Mouse (Mus musculus) neural tube, embryonic 13.5 days (tissue): ENCODE results near the gene Uqcr11. TPM values are rescaled to one million over a fixed set of nuclear protein-coding genes. Genes with fewer than 3 reads are reported as not detected.
A peak's percentile ranks its signal among the peaks of the same experiment; 100 is the strongest.

ENCODE experiments used
- ATAC-seq: fragments of 200-750 bp; cut with Nextera tagmentation; 2 replicates; pipeline ENCODE4 v1.8.0; 2017; ENCODE audit warnings: low read depth, mild to moderate bottlenecking, moderate TSS enrichment, moderate library complexity
- H3K27ac ChIP-seq: fragments of 300-500 bp; sonication (generic); replicated peaks from 2 replicates; pipeline ENCODE4 v1.5.1; 2015; ENCODE audit warnings: moderate library complexity, mild to moderate bottlenecking, inconsistent platforms
- H3K27me3 ChIP-seq: fragments of 300-500 bp; sonication (generic); 2 replicates; pipeline ENCODE4 v1.6.1; 2015; ENCODE audit warnings: mild to moderate bottlenecking, inconsistent platforms
- H3K36me3 ChIP-seq: fragments of 300-500 bp; sonication (generic); 2 replicates; pipeline ENCODE4 v1.6.1; 2015; ENCODE audit warnings: mild to moderate bottlenecking, inconsistent platforms
- H3K4me1 ChIP-seq: fragments of 300-500 bp; sonication (generic); replicated peaks from 2 replicates; pipeline ENCODE4 v1.6.1; 2015; ENCODE audit warnings: inconsistent platforms
- H3K4me2 ChIP-seq: fragments of 300-500 bp; sonication (generic); 2 replicates; pipeline ENCODE4 v1.6.1; 2015; ENCODE audit warnings: inconsistent platforms, mild to moderate bottlenecking, moderate library complexity
- H3K4me3 ChIP-seq: fragments of 300-500 bp; sonication (generic); 2 replicates; pipeline ENCODE4 v1.5.1; 2015; ENCODE audit warnings: mild to moderate bottlenecking, inconsistent platforms
- H3K9ac ChIP-seq: fragments of 300-500 bp; sonication (generic); 2 replicates; pipeline ENCODE4 v1.6.1; 2015; ENCODE audit warnings: moderate library complexity, mild to moderate bottlenecking, inconsistent platforms
- H3K9me3 ChIP-seq: fragments of 300-500 bp; sonication (generic); 2 replicates; pipeline ENCODE4 v1.6.1; 2016; ENCODE audit warnings: inconsistent platforms
- WGBS: fragments of 180-500 bp; shearing (Covaris S2); methylation state at CpG from one replicate; pipeline ENCODE4 v1.1.7; 2015; 5-methylcytosine and 5-hydroxymethylcytosine counted together
- polyA plus RNA-seq: library from polyadenylated mRNA; unstranded; fragments of >200 nt; fragmentation: Nextera tagmentation; extraction: Ambion mirVana; gene quantifications from 2 replicates; pipeline ENCODE4 v1.2.1, GENCODE M21; 2015

The Uqcr11 gene
- polyA plus RNA-seq, 1 experiment from 2014 or later: 574 TPM

DNA sequence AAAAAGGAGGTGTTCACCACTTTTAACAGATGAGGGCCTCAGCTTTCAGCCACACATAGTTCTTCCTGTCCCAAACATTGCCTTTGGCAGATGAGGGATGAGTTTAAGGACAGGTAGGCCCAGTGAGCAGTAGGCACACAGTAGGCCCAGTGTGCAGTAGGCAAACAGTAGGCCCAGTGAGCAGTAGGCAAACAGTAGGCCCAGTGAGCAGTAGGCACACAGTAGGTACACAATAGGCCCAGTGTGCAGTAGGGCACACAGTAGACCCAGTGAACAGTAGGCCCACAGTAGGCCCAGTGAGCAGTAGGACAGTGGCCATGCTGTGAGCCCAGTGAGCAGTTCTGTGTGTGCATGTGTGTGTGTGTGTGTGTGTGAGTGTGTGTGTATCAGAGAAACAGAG, 33.4 kb upstream of the Uqcr11 start:
- Histone ChIP-seq H3K9me3 (no peaks in the 10 kb centered on the region), H3K4me1 (peaks cover 15% of the 10 kb centered on the region), H3K4me2 (no peak overlapping the region), H3K27me3 (peaks cover 15% of the 10 kb centered on the region), H3K9ac (no peak overlapping the region), H3K4me3 (no peak overlapping the region), H3K27ac (no peak overlapping the region), H3K36me3 (no peaks in the 10 kb centered on the region)
- ATAC-seq: no peak

GRCm38 (mm10) chr10:80437973-80438372, 31.3 kb upstream of the Uqcr11 start:
- H3K9me3 ChIP-seq: no peaks in the 10 kb centered on the region
- H3K4me2 ChIP-seq: no peak overlapping the region
- H3K36me3 ChIP-seq: no peaks in the 10 kb centered on the region
- no peak overlapping the region for H3K4me3 ChIP-seq
- peaks cover 5% of the 10 kb centered on the region; the same call in 1 of the 2 replicates for H3K4me1 ChIP-seq
- WGBS: 72% methylated on average over 4 of the region's 4 CpGs
- H3K9ac ChIP-seq: no peak overlapping the region
- H3K27me3 ChIP-seq: peaks cover 5% of the 10 kb centered on the region
- no peak for ATAC-seq
- H3K27ac ChIP-seq: no peak overlapping the region

- no peak overlapping the region for H3K4me2 ChIP-seq
- ATAC-seq: no peak
- no peaks in the 10 kb centered on the region; the same call in 1 of the 2 replicates for H3K27me3 ChIP-seq
- H3K36me3 ChIP-seq: no peaks in the 10 kb centered on the region
- no peak overlapping the region for H3K9ac ChIP-seq
- peaks cover 20% of the 10 kb centered on the region for H3K4me1 ChIP-seq
- WGBS: 10% methylated on average over 9 of the region's 9 CpGs
- no peaks in the 10 kb centered on the region for H3K9me3 ChIP-seq
- H3K4me3 ChIP-seq: no peak overlapping the region
- H3K27ac ChIP-seq: no peak overlapping the region
Observed at GRCm38 (mm10) chr10:80436276-80436675, 29.6 kb upstream of the Uqcr11 start.

DNA sequence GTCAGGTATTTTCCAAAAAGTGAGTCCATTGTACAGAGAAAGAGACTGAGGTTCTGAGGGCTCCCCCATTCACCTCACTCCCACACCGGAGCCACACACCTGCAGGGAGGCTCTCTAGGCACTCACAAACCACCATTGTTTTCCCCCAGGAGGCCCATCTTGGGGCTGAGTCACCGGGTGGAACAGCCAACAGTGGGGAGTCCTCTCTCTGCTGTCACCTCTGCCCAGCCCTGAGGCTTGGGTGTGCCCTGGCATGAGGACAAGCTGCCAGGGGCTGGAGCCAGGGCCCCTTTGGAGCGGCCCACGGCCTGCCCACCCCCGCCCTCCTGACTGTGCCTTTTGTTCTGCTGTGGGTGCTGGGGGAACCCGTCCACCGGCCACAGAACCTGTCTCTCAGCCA, 29.1 kb upstream of the Uqcr11 start:
- no peaks in the 10 kb centered on the region for H3K9me3 ChIP-seq
- H3K4me1 ChIP-seq: peaks cover 25% of the 10 kb centered on the region
- H3K4me2 ChIP-seq: no peak overlapping the region
- no peaks in the 10 kb centered on the region; the same call in 1 of the 2 replicates for H3K27me3 ChIP-seq
- H3K9ac ChIP-seq: no peak overlapping the region
- no peaks in the 10 kb centered on the region for H3K36me3 ChIP-seq
- no peak for ATAC-seq
- H3K27ac ChIP-seq: no peak overlapping the region
- H3K4me3 ChIP-seq: no peak overlapping the region
- 39% methylated on average over 7 of the region's 7 CpGs for whole genome bisulfite sequencing

- H3K4me2 ChIP-seq: no peak overlapping the region
- no peak overlapping the region for H3K9ac ChIP-seq
- H3K4me1 ChIP-seq: peaks cover 35% of the 10 kb centered on the region
- 85% methylated on average over 3 of the region's 3 CpGs for WGBS
- no peak overlapping the region for H3K4me3 ChIP-seq
- H3K9me3 ChIP-seq: no peaks in the 10 kb centered on the region
- peaks cover 9% of the 10 kb centered on the region for H3K36me3 ChIP-seq
- H3K27me3 ChIP-seq: no peaks in the 10 kb centered on the region; the same call in 1 of the 2 replicates
- ATAC-seq: no peak
- H3K27ac ChIP-seq: no peak overlapping the region
Observed at GRCm38 (mm10) chr10:80434823-80435222, 28.2 kb upstream of the Uqcr11 start.

DNA sequence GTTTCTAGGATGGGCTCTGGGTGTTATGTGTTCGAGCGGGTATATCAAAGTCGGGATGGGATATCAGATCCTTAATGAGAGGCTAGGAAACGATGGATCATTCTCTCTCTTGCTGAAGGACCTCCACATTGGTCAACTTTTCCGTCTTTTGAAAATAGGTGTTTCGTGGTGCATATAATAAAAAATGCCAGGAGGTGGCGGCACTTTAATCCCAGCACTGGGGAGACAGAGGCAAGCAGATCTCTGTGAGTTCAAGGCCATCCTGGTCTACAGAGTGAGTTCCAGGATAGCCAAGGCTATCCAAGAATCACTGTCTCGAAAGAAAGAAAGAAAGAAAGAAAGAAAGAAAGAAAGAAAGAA, 27.6 kb upstream of the Uqcr11 start:
- no peak overlapping the region for H3K9ac ChIP-seq
- H3K36me3 ChIP-seq: peaks cover 15% of the 10 kb centered on the region
- H3K4me3 ChIP-seq: peak overlapping the region; percentile 93
- H3K9me3 ChIP-seq: no peaks in the 10 kb centered on the region
- no peaks in the 10 kb centered on the region; the same call in 1 of the 2 replicates for H3K27me3 ChIP-seq
- ATAC-seq: peak; percentile 5; the same call in 1 of the 2 replicates
- H3K4me2 ChIP-seq: peak overlapping the region; percentile 29
- peak overlapping the region; percentile 46; the same call in 1 of the 2 replicates for H3K27ac ChIP-seq
- peaks cover 37% of the 10 kb centered on the region for H3K4me1 ChIP-seq
- 12% methylated on average over 8 of the region's 8 CpGs for WGBS

- ATAC-seq: peak; percentile 92
- H3K27ac ChIP-seq: peak within 1 kb of the TSS; percentile 97
- H3K9ac ChIP-seq: peak within 1 kb of the TSS; percentile 98
- H3K4me2 ChIP-seq: peak within 1 kb of the TSS; percentile 74
- H3K4me1 ChIP-seq: peaks cover 37% of the 10 kb centered on the region
- WGBS: under 1% methylated on average over 58 of the region's 61 CpGs
- H3K4me3 ChIP-seq: peak within 1 kb of the TSS; percentile 93
- no peaks in the 10 kb centered on the region; the same call in 1 of the 2 replicates for H3K27me3 ChIP-seq
- H3K36me3 ChIP-seq: peaks cover 20% of the 10 kb centered on the region
- no peaks in the 10 kb centered on the region for H3K9me3 ChIP-seq
Observed at GRCm38 (mm10) chr10:80433513-80434232, 27.0 kb upstream of the Uqcr11 start, which contains the start of gene Tcf3. Tcf3 (minus strand) TSS chr10:80433647.

DNA sequence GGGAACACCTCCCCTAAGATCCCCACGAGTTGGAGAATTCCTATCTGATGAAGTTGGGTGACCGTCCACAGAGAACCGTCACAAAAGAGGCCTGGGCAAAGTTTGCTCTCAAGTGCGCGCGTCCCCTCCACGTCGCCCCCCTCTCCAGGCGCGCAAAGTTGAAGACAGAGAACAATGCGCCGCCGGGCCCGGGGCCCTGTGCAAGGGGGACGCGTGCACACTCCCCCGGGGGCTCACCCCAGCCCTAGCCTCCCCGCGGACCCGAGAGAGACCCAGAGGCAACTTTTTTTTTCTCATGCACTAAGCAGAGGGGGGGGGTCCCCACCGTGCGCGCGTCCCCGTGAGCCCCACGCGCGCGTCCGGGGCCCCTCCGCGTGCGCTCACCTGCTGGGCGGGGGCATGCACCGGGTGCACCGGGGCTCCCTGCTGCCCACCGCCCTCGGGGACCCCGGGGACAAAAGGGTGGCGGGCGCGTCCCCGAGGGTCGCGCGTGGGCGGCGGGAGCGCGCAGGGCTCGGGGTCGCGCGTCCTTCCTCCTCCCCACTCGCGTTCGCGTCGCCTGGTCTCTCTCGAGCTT, 26.4 kb upstream of the Uqcr11 start:
- H3K4me3 ChIP-seq: peak overlapping the region; percentile 93
- peaks cover 27% of the 10 kb centered on the region for H3K36me3 ChIP-seq
- H3K9ac ChIP-seq: peak overlapping the region; percentile 98
- H3K27me3 ChIP-seq: no peaks in the 10 kb centered on the region; the same call in 1 of the 2 replicates
- no peaks in the 10 kb centered on the region for H3K9me3 ChIP-seq
- H3K4me2 ChIP-seq: peak overlapping the region; percentile 74
- H3K4me1 ChIP-seq: peaks cover 37% of the 10 kb centered on the region
- peak overlapping the region; percentile 97 for H3K27ac ChIP-seq
- ATAC-seq: peak; percentile 30; the same call in 1 of the 2 replicates
- under 1% methylated on average over 53 of the region's 60 CpGs for WGBS

- H3K36me3 ChIP-seq: peaks cover 33% of the 10 kb centered on the region
- no peak for ATAC-seq
- 4% methylated on average over 4 of the region's 4 CpGs for WGBS
Observed at GRCm38 (mm10) chr10:80432387-80432785, 25.8 kb upstream of the Uqcr11 start.

GRCm38 (mm10) chr10:80431570-80432386, 25.1 kb upstream of the Uqcr11 start:
- no peaks in the 10 kb centered on the region for H3K9me3 ChIP-seq
- H3K4me1 ChIP-seq: peaks cover 37% of the 10 kb centered on the region
- WGBS: 15% methylated on average over 16 of the region's 16 CpGs
- peaks cover 39% of the 10 kb centered on the region for H3K36me3 ChIP-seq
- peak overlapping the region; percentile 74 for H3K4me2 ChIP-seq
- H3K9ac ChIP-seq: peak overlapping the region; percentile 98
- ATAC-seq: no peak
- H3K4me3 ChIP-seq: peak overlapping the region; percentile 93
- no peaks in the 10 kb centered on the region; the same call in 1 of the 2 replicates for H3K27me3 ChIP-seq
- H3K27ac ChIP-seq: peak overlapping the region; percentile 97

More at GRCm38 (mm10) chr10:80432387-80432785, 25.8 kb upstream of the Uqcr11 start:
- no peaks in the 10 kb centered on the region for H3K9me3 ChIP-seq
- H3K27ac ChIP-seq: peak overlapping the region; percentile 97
- H3K4me3 ChIP-seq: peak overlapping the region; percentile 93
- peaks cover 37% of the 10 kb centered on the region for H3K4me1 ChIP-seq
- no peaks in the 10 kb centered on the region; the same call in 1 of the 2 replicates for H3K27me3 ChIP-seq
- H3K4me2 ChIP-seq: peak overlapping the region; percentile 74
- H3K9ac ChIP-seq: peak overlapping the region; percentile 98

- H3K9ac ChIP-seq: 0 out of 2 replicates have a peak overlapping the region, but pooled peaks have one; percentile 98
- H3K9me3 ChIP-seq: no peaks in the 10 kb centered on the region
- no peak for ATAC-seq
- no peaks in the 10 kb centered on the region for H3K27me3 ChIP-seq
- H3K4me1 ChIP-seq: peaks cover 32% of the 10 kb centered on the region
- 80% methylated on average over 8 of the region's 8 CpGs for WGBS
- no peak overlapping the region for H3K27ac ChIP-seq
- H3K4me3 ChIP-seq: no peak overlapping the region
- H3K36me3 ChIP-seq: peaks cover 52% of the 10 kb centered on the region
- peak overlapping the region; percentile 74; the same call in 1 of the 2 replicates for H3K4me2 ChIP-seq
Observed at GRCm38 (mm10) chr10:80430375-80430980, 23.8 kb upstream of the Uqcr11 start.
